Mouse (Mus musculus): Measurements from ENCODE around the gene Sgsm2. TPM values are rescaled to one million over a fixed set of nuclear protein-coding genes. Genes with fewer than 3 reads are reported as not detected.

Sgsm2 gene
- total RNA-seq, 2 experiments from 2014 or later, result 83.1 to 94.5 TPM

DNA sequence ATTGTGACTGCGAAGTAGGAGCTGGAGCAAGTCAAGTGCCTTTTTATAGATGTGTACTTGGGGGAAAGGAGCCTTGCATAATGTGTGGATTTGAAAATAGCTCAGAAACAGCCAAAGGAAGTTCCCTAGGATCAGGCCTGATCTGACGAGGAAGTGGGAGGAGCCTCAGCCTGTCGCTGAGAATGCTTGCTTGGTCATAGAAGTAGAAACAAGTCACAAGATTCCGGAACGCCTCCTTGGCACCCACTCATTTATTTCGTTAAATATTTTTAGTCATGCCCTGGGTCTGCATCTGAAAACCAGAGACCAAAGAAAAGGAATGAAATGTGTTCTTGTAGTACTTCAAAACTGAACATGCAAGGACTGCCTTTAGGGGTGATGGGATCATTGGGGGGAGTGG, 57.9 kb downstream of the Sgsm2 start:
- Histone ChIP-seq H3K4me3 (peak overlapping the region; percentile 59), H3K27ac (peak overlapping the region; percentile 91)
- TF ChIP-seq CTCF (IDR thresholded peaks at IDR 0.05), result no peak
- intact Hi-C loops (cut with DNase I), result no loop called here
- peak in 1 of 2 experiments; percentile 54 for DNase-seq (ENCODE audit: extremely low spot score in 1 of 2, low spot score in 2 of 2)

DNA sequence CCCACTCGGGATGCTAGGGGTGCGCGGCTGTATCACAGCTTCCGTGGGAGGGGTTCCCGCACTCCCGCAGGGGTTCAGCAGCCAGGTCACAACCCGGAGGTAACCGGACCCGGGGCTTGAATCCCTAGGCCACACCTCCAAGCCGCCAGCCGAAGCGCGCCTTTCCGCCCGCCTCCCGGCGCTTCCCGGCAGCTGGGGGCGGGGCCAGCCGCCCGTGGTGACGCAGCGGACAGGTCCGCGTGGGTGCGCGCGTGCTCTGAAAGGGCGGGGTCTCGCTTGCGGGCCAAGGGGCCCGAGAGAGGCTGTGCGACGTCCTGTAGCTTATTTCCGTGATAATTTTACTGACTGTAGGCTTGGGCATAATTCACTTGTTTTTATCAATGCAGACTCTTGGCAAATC, 58.4 kb downstream of the Sgsm2 start:
- DNase-seq (ENCODE audit: extremely low spot score in 1 of 2, low spot score in 2 of 2), result peak; percentile 92 to 93
- intact Hi-C loops (cut with DNase I), result no loop called here
- no peak for TF ChIP-seq CTCF (IDR thresholded peaks at IDR 0.05)
- H3K27ac ChIP-seq, result peak overlapping the region; percentile 91
- peak overlapping the region; percentile 59 for H3K4me3 ChIP-seq

GRCm38 (mm10) chr11:74837694-74838431, 59.0 kb downstream of the Sgsm2 start:
- intact Hi-C loops (cut with DNase I), result no loop called here

GRCm38 (mm10) chr11:74837056-74837693, 59.7 kb downstream of the Sgsm2 start:
- DNase-seq (ENCODE audit: extremely low spot score in 1 of 2, low spot score in 2 of 2), result no peak
- TF ChIP-seq CTCF (IDR thresholded peaks at IDR 0.05), result no peak
- Histone ChIP-seq H3K27ac (peak overlapping the region; percentile 91), H3K4me3 (peak overlapping the region; percentile 59)
- intact Hi-C loops (cut with DNase I), result no loop called here

More at GRCm38 (mm10) chr11:74837694-74838431, 59.0 kb downstream of the Sgsm2 start:
- peak overlapping the region; percentile 59 for H3K4me3 ChIP-seq
- peak; percentile 2 for TF ChIP-seq CTCF (IDR thresholded peaks at IDR 0.05)
- DNase-seq (ENCODE audit: extremely low spot score in 1 of 2, low spot score in 2 of 2), result peak; percentile 93 to 94
- H3K27ac ChIP-seq, result peak overlapping the region; percentile 91

GRCm38 (mm10) chr11:74836225-74837055, 60.4 kb downstream of the Sgsm2 start:
- Histone ChIP-seq H3K27ac (no peak overlapping the region), H3K4me3 (no peak overlapping the region)
- no peak for DNase-seq (ENCODE audit: extremely low spot score in 1 of 2, low spot score in 2 of 2)
- TF ChIP-seq CTCF (IDR thresholded peaks at IDR 0.05), result no peak
- intact Hi-C loops (cut with DNase I), result no loop called here

GRCm38 (mm10) chr11:74835593-74836224, 61.2 kb downstream of the Sgsm2 start:
- Histone ChIP-seq H3K27ac (no peak overlapping the region), H3K4me3 (no peak overlapping the region)
- intact Hi-C loops (cut with DNase I), result no loop called here
- no peak for TF ChIP-seq CTCF (IDR thresholded peaks at IDR 0.05)
- no peak for DNase-seq (ENCODE audit: extremely low spot score in 1 of 2, low spot score in 2 of 2)

GRCm38 (mm10) chr11:74834650-74835277, 62.1 kb downstream of the Sgsm2 start:
- Histone ChIP-seq H3K27ac (no peak overlapping the region; the same call in 1 of the 2 replicates), H3K4me3 (no peak overlapping the region)
- no peak for TF ChIP-seq CTCF (IDR thresholded peaks at IDR 0.05)
- DNase-seq (ENCODE audit: extremely low spot score in 1 of 2, low spot score in 2 of 2), result no peak
- intact Hi-C loops (cut with DNase I), result loop anchor here (5.0 kb wide), 3 partner anchors 112 to 338 kb away; partner anchors contain the start of gene Pafah1b1

- Histone ChIP-seq H3K4me3 (no peak overlapping the region), H3K27ac (peak overlapping the region; percentile 11; the same call in 1 of the 2 replicates)
- DNase-seq (ENCODE audit: extremely low spot score in 1 of 2, low spot score in 2 of 2), result no peak
- intact Hi-C loops (cut with DNase I), result loop anchor here (5.0 kb wide), 3 partner anchors 112 to 338 kb away; partner anchors contain the start of gene Pafah1b1
- no peak for TF ChIP-seq CTCF (IDR thresholded peaks at IDR 0.05)
Measured at GRCm38 (mm10) chr11:74834359-74834638, 62.6 kb downstream of the Sgsm2 start.

DNA sequence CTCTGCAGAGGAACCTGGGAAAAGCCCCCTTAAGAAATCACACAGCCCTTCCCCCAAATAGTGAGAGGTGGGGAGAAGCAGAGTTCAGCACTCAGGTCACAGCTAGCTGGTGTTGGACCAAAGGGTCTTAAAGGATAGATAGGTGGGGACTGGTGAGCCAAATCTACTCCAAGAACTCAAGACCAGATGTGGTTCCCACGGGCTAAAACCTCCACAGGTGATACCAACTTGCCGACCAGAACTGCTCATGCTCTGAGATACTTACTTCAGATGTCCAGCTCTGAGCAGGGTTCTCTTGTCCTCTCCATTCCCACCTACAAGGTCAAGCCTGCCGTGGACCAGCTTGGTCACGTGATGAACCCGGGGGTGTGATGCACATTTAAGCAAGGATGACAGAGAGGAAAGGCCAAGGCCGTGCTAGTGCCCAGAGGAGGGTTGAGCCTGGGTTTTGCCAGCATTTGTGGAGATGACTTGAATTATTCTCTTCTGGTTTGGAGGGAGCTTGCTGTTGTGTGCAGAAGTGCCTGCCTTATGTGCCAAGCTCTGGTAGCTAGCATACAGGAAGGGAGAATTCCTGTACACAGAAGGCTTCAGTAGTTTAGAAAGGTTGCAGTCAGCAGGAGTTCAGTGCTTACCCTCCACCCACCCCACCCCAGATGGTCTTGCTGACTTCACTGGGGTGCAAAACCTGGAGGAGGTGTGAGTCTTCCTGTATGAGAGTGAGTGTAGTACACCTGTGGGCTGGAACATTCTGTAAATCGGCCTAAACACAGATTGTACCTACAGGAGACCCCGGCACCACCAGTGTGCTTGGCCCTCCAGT, 63.1 kb downstream of the Sgsm2 start:
- intact Hi-C loops (cut with DNase I), result loop anchor here (5.0 kb wide), 3 partner anchors 111 to 339 kb away; partner anchors contain the start of gene Pafah1b1
- DNase-seq (ENCODE audit: extremely low spot score in 1 of 2, low spot score in 2 of 2), result no peak
- no peak overlapping the region for H3K4me3 ChIP-seq
- H3K27ac ChIP-seq, result peak overlapping the region; percentile 11; the same call in 1 of the 2 replicates
- TF ChIP-seq CTCF (IDR thresholded peaks at IDR 0.05), result no peak

- Histone ChIP-seq H3K27ac (peak overlapping the region; percentile 96), H3K4me3 (peak overlapping the region; percentile 76)
- intact Hi-C loops (cut with DNase I), result loop anchor here (5.0 kb wide), 3 partner anchors 110 to 340 kb away; partner anchors contain the start of gene Pafah1b1
- TF ChIP-seq CTCF (IDR thresholded peaks at IDR 0.05), result no peak
- DNase-seq (ENCODE audit: extremely low spot score in 1 of 2, low spot score in 2 of 2), result peak; percentile 64 to 66
Measured at GRCm38 (mm10) chr11:74832503-74833143, 64.2 kb downstream of the Sgsm2 start.
